Mouse (Mus musculus): Measurements from ENCODE around the gene Rcc1l. TPM values are rescaled to one million over a fixed set of nuclear protein-coding genes. Genes with fewer than 3 reads are reported as not detected.

Gene Rcc1l
- total RNA-seq (2014; fragmentation: Nextera tagmentation) = 12.6 and 13.6 TPM in 2 replicates
- 9.2 and 9.8 TPM in 2 replicates for total RNA-seq (2017)
- 16.0 and 17.1 TPM in 2 replicates for polyA plus RNA-seq (2012)

- H3K27me3 ChIP-seq (ENCODE audit: insufficient read depth, low read length) = no peaks in the 10 kb centered on the region
- ATAC-seq (ENCODE audit: extremely low read depth, insufficient number of reproducible peaks, low FRiP score, poor library complexity, severe bottlenecking) (peak; percentile 83), DNase-seq (ENCODE audit: low spot score) (peak; percentile 68)
- peaks cover 50% of the 10 kb centered on the region for H3K4me1 ChIP-seq (ENCODE audit: insufficient read depth, low read depth, low read length)
- TF ChIP-seq GATA1 (IDR thresholded peaks at IDR 0.05; ENCODE audit: borderline replicate concordance, low read length) = no peak
- no peak for TF ChIP-seq POLR2AphosphoS5 (IDR thresholded peaks at IDR 0.05; ENCODE audit: insufficient replicate concordance, low read depth, low read length)
- TF ChIP-seq GATA2 (IDR thresholded peaks at IDR 0.05; ENCODE audit: borderline replicate concordance, low read depth, low read length) = no peak
- no peak for TF ChIP-seq CTCF (IDR thresholded peaks at IDR 0.05; ENCODE audit: low read depth, low read length)
- no peak for TF ChIP-seq TAL1 (conservative IDR thresholded peaks at IDR 0.05; ENCODE audit: low read depth, low read length)
- peaks cover 33% of the 10 kb centered on the region for H3K36me3 ChIP-seq (replicated peaks)
- H3K9me3 ChIP-seq (replicated peaks) = no peaks in the 10 kb centered on the region
- peak within 1 kb of the TSS; percentile 87 for H3K4me3 ChIP-seq (ENCODE audit: low read depth, low read length)
Measured at GRCm38 (mm10) chr5:134176169-134176881, at the start of gene Rcc1l. Gene Rcc1l (minus strand): TSS chr5:134176774.

- Histone ChIP-seq H3K27me3 (ENCODE audit: insufficient read depth, low read length) (peaks cover 16% of the 10 kb centered on the region), H3K9me3 (replicated peaks) (no peaks in the 10 kb centered on the region), H3K4me1 (ENCODE audit: insufficient read depth, low read depth, low read length) (peaks cover 35% of the 10 kb centered on the region), H3K36me3 (replicated peaks) (peaks cover 10% of the 10 kb centered on the region), H3K4me3 (ENCODE audit: low read depth, low read length) (no peak overlapping the region)
- TF ChIP-seq TAL1 (conservative IDR thresholded peaks at IDR 0.05; ENCODE audit: low read depth, low read length) (no peak), GATA1 (IDR thresholded peaks at IDR 0.05; ENCODE audit: borderline replicate concordance, low read length) (no peak), CTCF (IDR thresholded peaks at IDR 0.05; ENCODE audit: low read depth, low read length) (no peak), GATA2 (IDR thresholded peaks at IDR 0.05; ENCODE audit: borderline replicate concordance, low read depth, low read length) (no peak), POLR2AphosphoS5 (IDR thresholded peaks at IDR 0.05; ENCODE audit: insufficient replicate concordance, low read depth, low read length) (no peak)
- DNase-seq (ENCODE audit: low spot score) = no peak
- ATAC-seq (ENCODE audit: extremely low read depth, insufficient number of reproducible peaks, low FRiP score, poor library complexity, severe bottlenecking) = no peak
Measured at GRCm38 (mm10) chr5:134225110-134225901, 48.7 kb upstream of the Rcc1l start.

- peaks cover 11% of the 10 kb centered on the region for H3K4me1 ChIP-seq (ENCODE audit: insufficient read depth, low read depth, low read length)
- no peak for DNase-seq (ENCODE audit: low spot score)
- ATAC-seq (ENCODE audit: extremely low read depth, insufficient number of reproducible peaks, low FRiP score, poor library complexity, severe bottlenecking) = no peak
Measured at GRCm38 (mm10) chr5:134221708-134222150, 45.2 kb upstream of the Rcc1l start.

GRCm38 (mm10) chr5:134221278-134221677 lies 44.7 kb upstream of the Rcc1l start:
- Histone ChIP-seq H3K4me3 (ENCODE audit: low read depth, low read length) (no peak overlapping the region), H3K27me3 (ENCODE audit: insufficient read depth, low read length) (peaks cover 17% of the 10 kb centered on the region), H3K36me3 (replicated peaks) (peaks cover 5% of the 10 kb centered on the region), H3K4me1 (ENCODE audit: insufficient read depth, low read depth, low read length) (peaks cover 9% of the 10 kb centered on the region), H3K9me3 (replicated peaks) (no peaks in the 10 kb centered on the region)
- TF ChIP-seq GATA2 (IDR thresholded peaks at IDR 0.05; ENCODE audit: borderline replicate concordance, low read depth, low read length) (no peak), CTCF (IDR thresholded peaks at IDR 0.05; ENCODE audit: low read depth, low read length) (no peak), TAL1 (conservative IDR thresholded peaks at IDR 0.05; ENCODE audit: low read depth, low read length) (no peak), GATA1 (IDR thresholded peaks at IDR 0.05; ENCODE audit: borderline replicate concordance, low read length) (no peak), POLR2AphosphoS5 (IDR thresholded peaks at IDR 0.05; ENCODE audit: insufficient replicate concordance, low read depth, low read length) (no peak)
- no peak for DNase-seq (ENCODE audit: low spot score)
- no peak for ATAC-seq (ENCODE audit: extremely low read depth, insufficient number of reproducible peaks, low FRiP score, poor library complexity, severe bottlenecking)

More at GRCm38 (mm10) chr5:134221708-134222150, 45.2 kb upstream of the Rcc1l start:
- Histone ChIP-seq H3K4me3 (ENCODE audit: low read depth, low read length) (no peak overlapping the region), H3K27me3 (ENCODE audit: insufficient read depth, low read length) (peaks cover 19% of the 10 kb centered on the region), H3K9me3 (replicated peaks) (no peaks in the 10 kb centered on the region), H3K36me3 (replicated peaks) (peaks cover 6% of the 10 kb centered on the region)
- TF ChIP-seq POLR2AphosphoS5 (IDR thresholded peaks at IDR 0.05; ENCODE audit: insufficient replicate concordance, low read depth, low read length) (no peak), TAL1 (conservative IDR thresholded peaks at IDR 0.05; ENCODE audit: low read depth, low read length) (no peak), CTCF (IDR thresholded peaks at IDR 0.05; ENCODE audit: low read depth, low read length) (no peak), GATA2 (IDR thresholded peaks at IDR 0.05; ENCODE audit: borderline replicate concordance, low read depth, low read length) (no peak), GATA1 (IDR thresholded peaks at IDR 0.05; ENCODE audit: borderline replicate concordance, low read length) (no peak)

- H3K4me1 ChIP-seq (ENCODE audit: insufficient read depth, low read depth, low read length) = peaks cover 6% of the 10 kb centered on the region
- H3K4me3 ChIP-seq (ENCODE audit: low read depth, low read length) = no peak overlapping the region
- TF ChIP-seq GATA1 (IDR thresholded peaks at IDR 0.05; ENCODE audit: borderline replicate concordance, low read length) (no peak), GATA2 (IDR thresholded peaks at IDR 0.05; ENCODE audit: borderline replicate concordance, low read depth, low read length) (no peak), TAL1 (conservative IDR thresholded peaks at IDR 0.05; ENCODE audit: low read depth, low read length) (no peak), POLR2AphosphoS5 (IDR thresholded peaks at IDR 0.05; ENCODE audit: insufficient replicate concordance, low read depth, low read length) (no peak), CTCF (IDR thresholded peaks at IDR 0.05; ENCODE audit: low read depth, low read length) (no peak)
- DNase-seq (ENCODE audit: low spot score) (no peak), ATAC-seq (ENCODE audit: extremely low read depth, insufficient number of reproducible peaks, low FRiP score, poor library complexity, severe bottlenecking) (no peak)
- peaks cover 5% of the 10 kb centered on the region for H3K36me3 ChIP-seq (replicated peaks)
- peaks cover 14% of the 10 kb centered on the region for H3K27me3 ChIP-seq (ENCODE audit: insufficient read depth, low read length)
- no peaks in the 10 kb centered on the region for H3K9me3 ChIP-seq (replicated peaks)
Measured at GRCm38 (mm10) chr5:134217900-134218299, 41.3 kb upstream of the Rcc1l start.

Measured in G1E (cell line).